Mouse (Mus musculus) kidney, embryonic 15.5 days (tissue): Measurements from ENCODE around the gene Il15ra. TPM values are rescaled to one million over a fixed set of nuclear protein-coding genes. Genes with fewer than 3 reads are reported as not detected.

Experiments
- ATAC-seq: fragments of 200-750 bp; cut with Nextera tagmentation; replicated peaks from 2 replicates; pipeline ENCODE4 v1.8.0; 2017; ENCODE audit warnings: moderate TSS enrichment; ENCODE audit not compliant: low FRiP score
- H3K27ac ChIP-seq: fragments of 300-500 bp; sonication (generic); 2 replicates; pipeline ENCODE4 v1.5.1; 2015; ENCODE audit warnings: mild to moderate bottlenecking, inconsistent platforms
- H3K27me3 ChIP-seq: fragments of 300-500 bp; sonication (generic); 2 replicates; pipeline ENCODE4 v1.6.1; 2015; ENCODE audit warnings: inconsistent platforms
- H3K36me3 ChIP-seq: fragments of 300-500 bp; sonication (generic); 2 replicates; pipeline ENCODE4 v1.6.1; 2015; ENCODE audit warnings: inconsistent platforms
- H3K4me1 ChIP-seq: fragments of 300-500 bp; sonication (generic); 2 replicates; pipeline ENCODE4 v1.6.1; 2015; ENCODE audit warnings: inconsistent platforms
- H3K4me2 ChIP-seq: fragments of 300-500 bp; sonication (generic); 2 replicates; pipeline ENCODE4 v1.6.1; 2015; ENCODE audit warnings: moderate library complexity, mild to moderate bottlenecking, inconsistent platforms
- H3K4me3 ChIP-seq: fragments of 300-500 bp; sonication (generic); replicated peaks from 2 replicates; pipeline ENCODE4 v1.5.1; 2015; ENCODE audit warnings: mild to moderate bottlenecking, inconsistent platforms
- H3K9ac ChIP-seq: fragments of 300-500 bp; sonication (generic); 2 replicates; pipeline ENCODE4 v1.6.1; 2015; ENCODE audit warnings: mild to moderate bottlenecking, inconsistent platforms
- H3K9me3 ChIP-seq: fragments of 300-500 bp; sonication (generic); replicated peaks from 2 replicates; pipeline ENCODE4 v1.6.1; 2016; ENCODE audit warnings: inconsistent platforms
- WGBS: fragments of 180-500 bp; shearing (Covaris S2); methylation state at CpG from one replicate; pipeline ENCODE4 v1.1.7; 2015; ENCODE audit warnings: mixed read lengths; 5-methylcytosine and 5-hydroxymethylcytosine counted together
- polyA plus RNA-seq: library from polyadenylated mRNA; unstranded; fragments of >200 nt; fragmentation: Nextera tagmentation; extraction: Ambion mirVana; gene quantifications from 2 replicates; pipeline ENCODE4 v1.2.1, GENCODE M21; 2015

The Il15ra gene
- polyA plus RNA-seq, 1 experiment from 2014 or later: 2.2 TPM

DNA sequence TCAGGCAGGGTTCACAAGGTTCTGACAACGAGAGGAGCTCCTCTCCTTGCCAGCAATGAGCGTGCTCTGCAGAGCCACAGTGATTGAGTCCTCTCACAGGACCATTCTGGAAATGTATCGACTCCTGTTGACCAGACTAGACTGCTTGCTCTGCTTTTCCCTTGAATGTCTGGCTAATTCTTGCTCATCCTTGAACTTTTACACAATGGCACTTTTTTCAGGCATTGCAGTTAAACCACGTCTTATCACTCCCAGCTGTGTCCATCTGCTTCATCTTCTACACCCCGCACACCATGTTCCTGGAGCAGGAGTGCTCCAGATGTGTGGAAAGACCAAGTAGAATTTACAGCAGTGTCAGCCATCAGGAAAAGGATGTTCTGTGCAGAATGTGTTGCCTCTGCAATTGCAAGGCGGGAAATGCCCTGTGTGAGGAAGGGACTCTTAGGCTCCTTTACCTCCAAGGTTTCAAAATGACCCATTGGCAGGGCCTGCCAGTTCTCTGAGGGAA lies 7.4 kb downstream of the Il15ra start:
- Histone ChIP-seq H3K4me3 (no peak overlapping the region), H3K4me1 (no peaks in the 10 kb centered on the region), H3K9me3 (no peaks in the 10 kb centered on the region), H3K9ac (no peak overlapping the region), H3K27me3 (peaks cover 10% of the 10 kb centered on the region), H3K4me2 (no peak overlapping the region), H3K36me3 (no peaks in the 10 kb centered on the region), H3K27ac (no peak overlapping the region)
- no peak for ATAC-seq
- WGBS: 79% methylated on average over 6 of the region's 6 CpGs

DNA sequence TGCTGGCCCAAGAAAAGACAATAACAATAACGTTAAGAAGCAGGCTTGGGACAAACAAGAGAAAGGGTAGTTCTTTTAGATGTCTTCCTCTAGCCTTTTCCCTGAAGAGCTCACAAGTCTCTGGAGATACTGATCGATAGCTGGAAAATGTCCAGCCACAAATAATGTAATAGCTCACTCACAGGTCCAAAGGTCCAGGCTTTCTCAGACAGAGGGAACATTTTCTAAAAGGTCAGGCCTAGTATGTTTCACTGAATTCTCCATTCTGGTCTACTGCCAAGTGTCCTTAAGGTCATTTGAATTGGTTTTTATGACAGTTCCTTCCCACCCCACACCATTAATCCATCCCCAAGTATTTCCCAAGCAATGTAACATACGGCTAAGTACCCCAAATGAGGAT lies 7.9 kb downstream of the Il15ra start:
- WGBS: 64% methylated on average over 3 of the region's 3 CpGs
- H3K27ac ChIP-seq: no peak overlapping the region
- no peak overlapping the region for H3K4me2 ChIP-seq
- H3K4me3 ChIP-seq: no peak overlapping the region
- H3K36me3 ChIP-seq: no peaks in the 10 kb centered on the region
- H3K9me3 ChIP-seq: no peaks in the 10 kb centered on the region
- peaks cover 9% of the 10 kb centered on the region; the same call in 1 of the 2 replicates for H3K27me3 ChIP-seq
- no peak overlapping the region for H3K9ac ChIP-seq
- no peak for ATAC-seq
- no peaks in the 10 kb centered on the region for H3K4me1 ChIP-seq

DNA sequence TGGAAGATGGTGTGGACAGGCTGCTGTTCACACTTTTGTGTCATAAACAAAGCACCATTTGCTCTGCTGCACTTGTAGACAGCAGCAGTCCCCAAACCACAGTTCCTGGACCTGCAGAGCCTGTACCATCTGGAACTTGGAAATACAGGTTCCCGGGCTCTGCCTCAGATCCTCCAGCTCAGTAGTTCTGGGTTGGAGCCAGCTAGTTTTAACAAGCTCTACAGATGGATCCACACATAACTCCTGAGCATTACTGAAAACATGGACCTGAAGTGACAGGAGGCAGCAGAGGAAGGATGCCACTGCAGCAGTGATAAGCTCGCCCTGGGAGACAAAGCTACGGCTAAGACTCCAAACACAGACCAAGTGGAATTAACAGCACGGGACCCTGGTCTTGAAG lies 9.4 kb downstream of the Il15ra start:
- no peak overlapping the region for H3K4me3 ChIP-seq
- H3K9ac ChIP-seq: no peak overlapping the region
- no peaks in the 10 kb centered on the region for H3K4me1 ChIP-seq
- H3K4me2 ChIP-seq: no peak overlapping the region
- H3K27ac ChIP-seq: no peak overlapping the region
- 71% methylated on average over 4 of the region's 4 CpGs for WGBS
- ATAC-seq: no peak
- no peaks in the 10 kb centered on the region for H3K36me3 ChIP-seq
- H3K27me3 ChIP-seq: no peaks in the 10 kb centered on the region
- H3K9me3 ChIP-seq: no peaks in the 10 kb centered on the region

DNA sequence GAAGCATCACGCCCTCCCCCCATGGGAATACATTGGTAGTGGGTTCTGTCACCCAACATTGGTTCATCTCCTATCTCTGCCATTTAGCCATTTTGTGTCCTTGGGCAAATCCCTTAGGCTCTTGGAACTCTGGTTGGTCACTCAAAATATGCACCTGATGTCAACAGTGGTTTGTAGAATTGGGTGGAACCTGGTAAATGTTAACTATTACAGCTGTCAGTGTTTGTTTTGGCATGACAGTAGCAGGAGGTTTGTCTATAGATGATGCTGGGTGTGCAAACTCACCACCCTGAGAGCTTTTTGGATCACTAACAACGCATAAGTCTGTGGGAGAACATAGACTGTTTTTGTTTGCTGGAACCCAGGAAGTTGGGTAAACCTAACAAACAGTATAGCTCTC lies 13.5 kb downstream of the Il15ra start:
- H3K4me3 ChIP-seq: no peak overlapping the region
- no peak overlapping the region for H3K4me2 ChIP-seq
- no peak overlapping the region for H3K27ac ChIP-seq
- no peaks in the 10 kb centered on the region for H3K9me3 ChIP-seq
- ATAC-seq: no peak
- 79% methylated on average over 2 of the region's 2 CpGs for WGBS
- H3K27me3 ChIP-seq: no peaks in the 10 kb centered on the region
- no peak overlapping the region for H3K9ac ChIP-seq
- H3K36me3 ChIP-seq: no peaks in the 10 kb centered on the region
- no peaks in the 10 kb centered on the region for H3K4me1 ChIP-seq

DNA sequence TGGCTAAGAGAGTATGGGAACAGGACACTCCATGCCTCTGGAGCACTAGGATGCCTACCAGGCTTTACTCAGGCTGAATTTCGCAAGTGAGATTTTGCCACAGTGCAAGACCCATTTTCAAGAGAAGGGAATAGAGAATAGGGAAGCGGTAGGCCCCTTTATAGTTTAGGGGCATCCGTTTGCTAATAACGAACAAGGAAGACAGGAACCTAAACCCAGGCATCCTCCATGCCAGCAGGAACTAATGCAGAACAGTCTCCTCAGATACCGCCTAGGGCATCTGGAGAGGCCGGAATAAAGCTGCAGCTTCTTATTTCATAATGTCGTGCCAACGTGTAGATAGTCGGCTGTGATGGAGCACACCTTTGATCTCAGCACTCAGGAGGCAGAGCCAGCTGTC lies 17.5 kb downstream of the Il15ra start:
- no peak overlapping the region for H3K27ac ChIP-seq

DNA sequence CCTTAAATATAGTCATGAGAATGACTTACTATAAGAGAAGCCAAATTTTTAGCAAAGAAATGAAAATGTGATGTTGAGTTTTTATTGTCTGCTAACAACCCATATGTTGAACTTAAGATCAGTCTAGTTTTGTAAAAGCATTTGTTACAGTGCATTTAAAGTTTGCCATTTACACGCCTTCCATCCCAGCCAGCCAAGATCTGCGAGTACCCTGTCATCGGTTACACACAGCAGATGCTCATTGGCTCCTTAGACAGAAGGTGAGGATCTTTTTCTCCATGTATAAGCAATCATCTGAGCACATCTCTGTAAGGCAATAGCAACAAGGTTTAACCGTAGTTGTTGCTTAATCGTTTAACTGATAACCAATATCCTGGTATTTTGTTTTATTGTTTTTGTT lies 22.5 kb downstream of the Il15ra start:
- Histone ChIP-seq H3K4me1 (no peaks in the 10 kb centered on the region), H3K4me3 (no peak overlapping the region), H3K9ac (no peak overlapping the region), H3K27me3 (no peaks in the 10 kb centered on the region), H3K27ac (no peak overlapping the region), H3K36me3 (no peaks in the 10 kb centered on the region), H3K9me3 (no peaks in the 10 kb centered on the region), H3K4me2 (no peak overlapping the region)
- 88% methylated on average over 5 of the region's 5 CpGs for WGBS
- no peak for ATAC-seq

More for the DNA sequence above, 17.5 kb downstream of the Il15ra start:
- Histone ChIP-seq H3K27me3 (no peaks in the 10 kb centered on the region), H3K4me3 (no peak overlapping the region), H3K4me1 (no peaks in the 10 kb centered on the region), H3K9ac (no peak overlapping the region), H3K9me3 (no peaks in the 10 kb centered on the region), H3K36me3 (no peaks in the 10 kb centered on the region), H3K4me2 (no peak overlapping the region)
- WGBS: 89% methylated on average over 9 of the region's 9 CpGs
- ATAC-seq: no peak

DNA sequence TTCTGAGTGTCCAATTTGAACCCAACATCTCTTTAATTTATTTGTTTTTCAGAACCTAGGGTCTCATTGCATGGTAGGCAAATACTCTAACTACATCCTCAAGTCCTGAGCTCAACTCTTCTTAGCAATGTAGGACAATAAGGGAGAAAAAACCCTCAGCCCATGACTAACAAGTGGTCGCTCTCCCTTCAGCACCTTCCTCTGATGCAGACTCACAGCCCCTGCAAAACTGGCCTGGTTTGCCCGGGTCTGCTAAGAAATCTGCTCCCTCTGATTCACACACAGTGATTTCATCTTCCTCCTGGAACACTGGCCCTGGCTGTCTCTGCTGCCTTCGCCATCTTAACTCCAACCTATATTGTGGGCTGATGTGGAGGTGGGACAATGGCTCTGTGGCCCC lies 24.0 kb downstream of the Il15ra start:
- no peak for ATAC-seq
- Histone ChIP-seq H3K27me3 (no peaks in the 10 kb centered on the region), H3K9me3 (no peaks in the 10 kb centered on the region), H3K4me3 (no peak overlapping the region), H3K4me2 (no peak overlapping the region), H3K36me3 (no peaks in the 10 kb centered on the region), H3K9ac (no peak overlapping the region), H3K27ac (no peak overlapping the region), H3K4me1 (no peaks in the 10 kb centered on the region)
- 51% methylated on average over 3 of the region's 3 CpGs for WGBS

DNA sequence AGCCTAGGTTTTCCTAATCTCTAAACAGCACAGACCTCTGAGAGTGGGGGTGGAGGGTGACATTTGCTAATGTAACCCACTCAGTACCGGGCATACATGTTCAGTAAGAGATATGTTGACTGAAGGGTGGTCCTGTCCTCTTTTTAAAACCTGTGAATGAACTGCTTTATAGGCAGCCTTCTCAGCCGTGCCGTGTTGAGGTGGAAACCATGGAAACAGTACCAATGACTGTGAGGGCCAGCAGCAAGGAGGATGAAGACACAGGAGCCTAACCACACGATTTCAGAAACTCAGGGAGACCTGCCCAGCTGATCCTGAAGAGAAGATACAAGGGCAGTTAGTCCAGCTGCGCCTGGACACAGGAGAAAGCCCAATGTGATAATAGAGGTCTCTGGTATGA lies 27.9 kb downstream of the Il15ra start:
- 75% methylated on average over 5 of the region's 5 CpGs for WGBS
- H3K4me1 ChIP-seq: no peaks in the 10 kb centered on the region
- no peaks in the 10 kb centered on the region; the same call in 1 of the 2 replicates for H3K36me3 ChIP-seq
- no peak for ATAC-seq
- H3K4me3 ChIP-seq: no peak overlapping the region
- no peaks in the 10 kb centered on the region for H3K9me3 ChIP-seq
- H3K27me3 ChIP-seq: no peaks in the 10 kb centered on the region
- no peak overlapping the region for H3K4me2 ChIP-seq
- no peak overlapping the region for H3K9ac ChIP-seq
- H3K27ac ChIP-seq: no peak overlapping the region

DNA sequence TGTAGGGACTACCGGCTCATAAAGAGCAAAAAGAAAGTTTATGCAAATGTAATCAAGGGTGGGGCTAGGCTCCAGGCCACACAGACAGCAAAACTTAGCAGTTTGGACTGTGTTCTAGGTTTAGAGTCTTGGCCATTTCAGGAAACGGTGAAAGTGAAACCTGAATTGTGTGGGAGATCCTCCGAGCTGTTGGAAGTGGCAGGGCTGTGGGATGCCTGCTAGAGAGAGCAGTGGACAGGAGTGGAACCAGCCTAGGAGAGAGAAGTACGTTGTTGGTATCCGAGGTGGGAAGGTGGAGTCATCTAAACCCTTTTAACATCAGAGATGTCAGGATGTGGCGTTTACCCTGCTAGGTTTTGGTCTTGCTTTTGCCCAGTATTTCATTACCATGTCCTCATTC lies 30.8 kb downstream of the Il15ra start:
- Histone ChIP-seq H3K27me3 (no peaks in the 10 kb centered on the region), H3K4me2 (no peak overlapping the region), H3K36me3 (peaks cover 26% of the 10 kb centered on the region), H3K4me1 (no peaks in the 10 kb centered on the region), H3K9me3 (no peaks in the 10 kb centered on the region), H3K9ac (no peak overlapping the region), H3K4me3 (no peak overlapping the region), H3K27ac (no peak overlapping the region)
- 78% methylated on average over 6 of the region's 6 CpGs for WGBS
- no peak for ATAC-seq

DNA sequence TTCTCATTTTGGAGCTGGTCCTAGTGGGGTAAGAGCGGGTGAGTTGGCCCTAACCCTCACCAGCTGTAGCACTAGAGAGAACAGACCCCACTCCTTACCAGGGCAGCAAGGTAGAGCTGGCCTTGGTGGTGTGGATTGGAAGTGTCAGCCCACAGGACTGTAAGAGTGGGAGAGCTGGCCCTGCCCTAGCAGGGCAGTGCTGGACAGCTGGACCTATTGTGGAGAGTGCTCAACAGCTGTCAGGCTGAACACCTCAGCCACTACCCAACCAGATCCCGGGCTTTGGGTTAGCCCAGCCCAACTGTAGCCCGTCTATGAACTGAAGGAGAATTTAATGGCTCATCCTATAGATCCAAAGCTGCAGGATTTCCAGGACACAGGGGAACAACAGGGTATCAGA lies 33.7 kb downstream of the Il15ra start:
- H3K9ac ChIP-seq: no peak overlapping the region
- no peaks in the 10 kb centered on the region for H3K27me3 ChIP-seq
- H3K27ac ChIP-seq: no peak overlapping the region
- no peak overlapping the region for H3K4me2 ChIP-seq
- no peaks in the 10 kb centered on the region for H3K9me3 ChIP-seq
- 88% methylated on average over 3 of the region's 3 CpGs for WGBS
- no peaks in the 10 kb centered on the region for H3K4me1 ChIP-seq
- H3K4me3 ChIP-seq: no peak overlapping the region
- peaks cover 55% of the 10 kb centered on the region for H3K36me3 ChIP-seq
- no peak for ATAC-seq

DNA sequence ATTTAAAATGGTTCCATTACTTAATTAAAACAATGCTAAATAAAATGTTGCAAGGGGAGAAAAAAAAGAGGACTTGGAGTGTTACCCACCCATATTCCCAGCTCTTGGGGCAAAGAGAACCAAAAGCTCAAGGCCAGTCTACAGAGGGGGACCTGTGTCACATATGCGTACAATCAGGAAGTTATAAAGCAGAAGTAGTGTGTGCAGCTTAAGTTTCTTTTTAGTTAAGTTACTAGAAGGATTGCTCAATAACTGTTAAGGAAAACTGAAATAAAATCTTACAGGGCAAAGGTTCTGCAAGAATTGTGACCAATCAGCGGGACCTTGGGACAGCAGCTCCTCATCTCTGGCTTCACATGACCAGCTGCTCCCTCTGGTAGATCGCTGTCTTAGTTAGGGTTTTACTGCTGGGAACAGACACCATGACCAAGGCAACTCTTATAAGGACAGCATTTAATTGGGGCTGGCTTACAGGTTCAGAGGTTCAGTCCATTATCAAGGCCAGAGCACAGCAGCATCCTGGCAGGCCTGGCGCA lies 34.5 kb downstream of the Il15ra start:
- Histone ChIP-seq H3K27me3 (no peaks in the 10 kb centered on the region), H3K9me3 (no peaks in the 10 kb centered on the region), H3K4me3 (no peak overlapping the region), H3K4me2 (no peak overlapping the region), H3K4me1 (no peaks in the 10 kb centered on the region), H3K9ac (no peak overlapping the region), H3K36me3 (peaks cover 63% of the 10 kb centered on the region), H3K27ac (no peak overlapping the region)
- ATAC-seq: no peak
- 95% methylated on average over 4 of the region's 4 CpGs for WGBS

DNA sequence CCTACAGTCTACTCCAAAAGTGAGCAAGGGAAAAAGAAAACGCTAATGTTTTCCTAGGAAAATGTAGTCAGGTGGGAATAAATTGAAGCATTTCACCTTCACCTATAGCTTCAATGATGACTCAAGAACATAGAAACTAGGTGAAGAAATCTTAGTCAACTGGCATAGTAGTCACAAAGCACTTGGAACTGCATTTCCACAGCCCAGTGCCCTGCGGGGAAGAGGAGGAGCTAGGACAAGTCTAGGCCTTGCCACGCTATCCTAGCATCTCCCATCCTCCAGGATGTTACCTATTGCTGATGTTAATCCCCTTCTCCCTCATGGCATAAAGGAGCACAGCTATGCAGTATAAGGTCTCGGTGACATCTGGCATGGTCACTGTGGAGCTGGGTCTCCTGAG lies 57.5 kb downstream of the Il15ra start:
- H3K4me2 ChIP-seq: no peak overlapping the region
- no peak overlapping the region for H3K4me3 ChIP-seq
- WGBS: 95% methylated on average over 4 of the region's 4 CpGs
- H3K4me1 ChIP-seq: no peaks in the 10 kb centered on the region
- H3K36me3 ChIP-seq: peaks cover 100% of the 10 kb centered on the region
- no peaks in the 10 kb centered on the region for H3K9me3 ChIP-seq
- no peaks in the 10 kb centered on the region for H3K27me3 ChIP-seq
- H3K27ac ChIP-seq: no peak overlapping the region
- no peak; the same call in 1 of the 2 replicates for ATAC-seq
- no peak overlapping the region for H3K9ac ChIP-seq

DNA sequence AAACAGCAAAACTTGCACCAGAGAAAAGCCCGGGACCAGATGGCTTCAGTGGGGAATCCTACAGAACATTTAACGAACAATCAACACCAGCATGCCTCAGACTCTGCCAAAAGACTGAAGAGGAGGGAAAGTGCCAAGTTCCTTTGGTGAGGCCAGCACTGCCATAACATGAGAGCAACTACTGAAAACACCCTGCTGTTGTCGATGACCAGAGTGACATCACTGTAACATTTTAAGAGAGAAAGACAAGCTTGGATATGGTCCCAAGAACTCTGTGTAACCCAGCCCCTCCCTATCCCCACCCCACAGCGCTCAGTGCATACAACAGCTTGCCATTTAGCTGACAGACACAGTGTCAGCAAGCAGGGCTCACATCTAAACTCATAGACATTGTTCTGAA lies 60.6 kb downstream of the Il15ra start:
- Histone ChIP-seq H3K4me1 (no peaks in the 10 kb centered on the region), H3K4me2 (no peak overlapping the region), H3K9ac (no peak overlapping the region), H3K36me3 (peaks cover 87% of the 10 kb centered on the region), H3K4me3 (no peak overlapping the region), H3K27me3 (no peaks in the 10 kb centered on the region), H3K9me3 (no peaks in the 10 kb centered on the region), H3K27ac (no peak overlapping the region)
- ATAC-seq: no peak
- 80% methylated on average over 4 of the region's 4 CpGs for WGBS
